Mouse (Mus musculus): ENCODE measurements at regions not wholly inside any gene's neighbourhood (a gene's known extent, or its start where the extent isn't known, plus 50 kb on each side); places are given as distances from the start of the nearest gene placed in this dataset.

DNA sequence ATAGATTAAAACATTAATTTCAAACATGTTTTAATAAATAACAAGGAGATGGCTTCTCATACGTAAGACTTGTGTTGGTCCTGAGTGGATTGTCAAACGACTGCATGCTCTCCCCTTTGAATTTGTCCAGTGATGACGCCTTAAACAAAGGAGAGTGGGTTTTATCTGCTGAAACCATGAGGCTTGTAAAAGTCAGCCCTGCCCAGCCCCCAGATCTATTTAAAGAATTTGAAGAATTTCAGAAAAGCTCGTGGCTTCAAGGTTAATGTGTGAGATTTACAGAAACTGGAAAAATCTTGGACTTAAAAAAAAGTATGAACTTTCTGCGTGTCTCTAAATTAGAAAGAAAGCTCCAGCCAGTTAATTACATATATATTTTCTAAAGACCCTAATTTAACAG, 55.5 kb upstream of the Atrnl1 start:
- WGBS = 29% methylated on average over 5 of the region's 5 CpGs
- ATAC-seq (replicated peaks; ENCODE audit: insufficient number of reproducible peaks, insufficient read depth, low FRiP score, low read depth) = no peak
- H3K4me1 ChIP-seq (replicated peaks) = no peaks in the 10 kb centered on the region
- no peaks in the 10 kb centered on the region for H3K36me3 ChIP-seq
- no peaks in the 10 kb centered on the region for H3K27me3 ChIP-seq
- no peak overlapping the region for H3K9ac ChIP-seq
- no peak overlapping the region for H3K4me2 ChIP-seq
- no peak overlapping the region for H3K27ac ChIP-seq
- H3K9me3 ChIP-seq (replicated peaks) = no peaks in the 10 kb centered on the region
- no peak overlapping the region for H3K4me3 ChIP-seq

DNA sequence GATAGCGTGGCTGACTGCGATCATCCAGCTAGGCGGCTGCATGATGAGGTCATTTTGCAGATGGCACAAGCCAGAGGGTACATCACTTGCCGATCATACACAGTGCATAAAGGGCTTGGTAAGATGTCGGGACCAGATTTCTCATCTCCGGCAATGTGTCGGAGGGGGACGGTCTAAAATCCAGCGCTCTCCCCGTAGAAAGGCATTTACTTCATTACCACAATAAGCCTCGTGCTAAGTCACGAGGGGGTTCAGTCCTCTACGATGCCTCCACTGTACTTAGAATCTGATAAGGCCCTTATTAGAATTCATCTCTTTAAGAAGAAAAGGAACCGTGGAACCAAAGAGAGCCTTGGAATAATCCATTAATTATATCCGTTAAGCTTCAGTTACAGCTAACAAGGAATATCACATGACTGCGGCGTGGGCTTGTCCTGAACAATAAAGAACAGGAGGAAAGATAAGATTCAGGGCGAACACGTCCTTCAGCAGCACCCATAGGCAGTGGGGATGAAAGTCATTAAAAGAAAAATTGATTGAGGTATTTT, 52.3 kb upstream of the Atrnl1 start:
- Histone ChIP-seq H3K27ac (no peak overlapping the region), H3K4me3 (no peak overlapping the region), H3K4me2 (no peak overlapping the region), H3K36me3 (no peaks in the 10 kb centered on the region), H3K27me3 (no peaks in the 10 kb centered on the region), H3K9me3 (replicated peaks) (no peaks in the 10 kb centered on the region), H3K4me1 (replicated peaks) (peaks cover 2% of the 10 kb centered on the region; the same call in 1 of the 2 replicates), H3K9ac (no peak overlapping the region)
- no peak for ATAC-seq (replicated peaks; ENCODE audit: insufficient number of reproducible peaks, insufficient read depth, low FRiP score, low read depth)
- WGBS = 80% methylated on average over 19 of the region's 19 CpGs

DNA sequence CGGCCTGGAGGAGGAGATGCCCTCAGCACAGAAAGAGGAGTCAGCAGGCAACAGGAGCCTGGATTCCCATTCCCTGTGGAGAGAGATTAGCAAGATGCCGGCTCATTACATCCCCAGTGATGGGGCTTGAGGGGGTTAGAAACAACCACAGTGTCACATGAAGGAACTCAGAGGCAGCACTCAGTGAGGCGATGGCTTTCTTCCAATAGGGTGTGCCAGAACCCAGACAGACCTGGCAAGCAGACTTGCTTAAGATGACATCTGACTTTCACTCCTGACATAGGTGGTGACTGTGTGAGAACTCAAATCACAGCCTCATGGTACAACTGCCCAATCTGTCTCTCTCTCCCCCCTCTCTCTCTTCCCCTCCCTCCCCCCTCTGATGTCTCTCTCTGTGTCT, 50.1 kb upstream of the Atrnl1 start:
- 38% methylated on average over 3 of the region's 3 CpGs for WGBS

More for the DNA sequence above, 50.1 kb upstream of the Atrnl1 start:
- Histone ChIP-seq H3K4me2 (no peak overlapping the region), H3K4me3 (no peak overlapping the region), H3K27me3 (no peaks in the 10 kb centered on the region), H3K36me3 (no peaks in the 10 kb centered on the region), H3K9me3 (replicated peaks) (no peaks in the 10 kb centered on the region), H3K4me1 (replicated peaks) (peaks cover 2% of the 10 kb centered on the region; the same call in 1 of the 2 replicates), H3K9ac (no peak overlapping the region), H3K27ac (no peak overlapping the region)
- no peak for ATAC-seq (replicated peaks; ENCODE audit: insufficient number of reproducible peaks, insufficient read depth, low FRiP score, low read depth)

Measured in heart, embryonic 15.5 days (tissue).